ENCODE assay signal across 19 mouse cellular contexts in the genomic region with DNA sequence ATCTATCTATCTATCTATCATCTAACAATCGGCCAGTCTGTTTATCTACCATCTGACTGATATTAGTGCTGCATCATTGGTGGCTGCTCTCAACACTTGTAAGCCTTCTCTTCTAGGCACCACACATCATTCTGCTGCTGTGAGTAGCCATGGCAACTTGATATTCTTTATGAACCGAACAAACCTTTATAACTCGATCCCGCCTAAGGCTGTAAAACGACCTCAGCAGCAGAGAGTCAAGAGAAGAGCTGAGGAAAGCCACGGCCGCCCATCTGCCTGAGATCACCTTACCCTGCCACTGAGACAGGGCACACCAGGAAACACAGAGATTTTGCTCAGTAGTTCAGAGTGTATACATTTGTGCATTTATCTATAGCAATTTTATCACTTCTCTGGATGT.
DNase-seq lines count a peak whose midpoint lies in the region; ATAC-seq and TF ChIP-seq lines count a peak whose summit lies in the region.
"Had no signal": no experiment of that assay in that cellular context is flagged by ENCODE, and none has a peak within 500 bp of the region (broad histone marks: within the 10 kb centered on the region; RNA-seq: fewer than 3 reads in every experiment).

No protein-coding gene starts in this region.

- no peaks in the 10 kb centered on the region for H3K9me3 ChIP-seq in forebrain, postnatal 0 days (ENCODE audit: low read length)
- H3K9me3 ChIP-seq in forebrain, embryonic 13.5 days (replicated peaks) = no peaks in the 10 kb centered on the region; the same call in 1 of the 2 replicates
- no peaks in the 10 kb centered on the region for H3K9me3 ChIP-seq in midbrain, embryonic 11.5 days (ENCODE audit: control insufficient read depth, low read length)
- no peaks in the 10 kb centered on the region for H3K9me3 ChIP-seq in midbrain, embryonic 10.5 days (replicated peaks)
- H3K9me3 ChIP-seq in hindbrain, postnatal 0 days (ENCODE audit: low read length) = peaks cover 3% of the 10 kb centered on the region; the same call in 1 of the 2 replicates
- peaks cover 4% of the 10 kb centered on the region; the same call in 1 of the 2 replicates for H3K9me3 ChIP-seq in neural tube, embryonic 15.5 days (replicated peaks)

- H3K4me3 ChIP-seq in forebrain, postnatal 0 days (ENCODE audit: low read depth, low read length) = no peak overlapping the region
- H3K4me3 ChIP-seq in forebrain, embryonic 13.5 days = no peak overlapping the region
- no peak overlapping the region for H3K4me3 ChIP-seq in midbrain, embryonic 11.5 days (ENCODE audit: low read depth, low read length)
- no peak overlapping the region for H3K4me3 ChIP-seq in midbrain, embryonic 10.5 days
- no peak overlapping the region for H3K4me3 ChIP-seq in hindbrain, postnatal 0 days (ENCODE audit: low read length)
- no peak overlapping the region for H3K4me3 ChIP-seq in neural tube, embryonic 15.5 days (replicated peaks)
- H3K4me3 ChIP-seq: heart, embryonic 12.5 days; limb, embryonic 15.5 days; megakaryocyte, embryonic 14.5 days had no signal

- H3K4me2 ChIP-seq in forebrain, postnatal 0 days (ENCODE audit: low read depth) = no peak overlapping the region
- H3K4me2 ChIP-seq in forebrain, embryonic 13.5 days = no peak overlapping the region
- no peak overlapping the region for H3K4me2 ChIP-seq in midbrain, embryonic 11.5 days
- no peak overlapping the region for H3K4me2 ChIP-seq in hindbrain, postnatal 0 days (ENCODE audit: low read depth, low read length)
- no peak overlapping the region for H3K4me2 ChIP-seq in neural tube, embryonic 15.5 days
- H3K4me2 ChIP-seq: heart, embryonic 12.5 days; limb, embryonic 15.5 days had no signal

- no peak overlapping the region for H3K9ac ChIP-seq in forebrain, postnatal 0 days
- H3K9ac ChIP-seq in forebrain, embryonic 13.5 days = no peak overlapping the region
- H3K9ac ChIP-seq in midbrain, embryonic 11.5 days (ENCODE audit: low read length) = no peak overlapping the region
- no peak overlapping the region for H3K9ac ChIP-seq in hindbrain, postnatal 0 days (replicated peaks; ENCODE audit: low read length)
- H3K9ac ChIP-seq in neural tube, embryonic 15.5 days (replicated peaks) = no peak overlapping the region
- H3K9ac ChIP-seq: heart, embryonic 12.5 days; limb, embryonic 15.5 days had no signal

- no peaks in the 10 kb centered on the region for H3K36me3 ChIP-seq in forebrain, postnatal 0 days (ENCODE audit: insufficient read depth)
- no peaks in the 10 kb centered on the region for H3K36me3 ChIP-seq in forebrain, embryonic 13.5 days (ENCODE audit: poor library complexity, severe bottlenecking)
- H3K36me3 ChIP-seq in midbrain, embryonic 11.5 days (ENCODE audit: control insufficient read depth, insufficient read depth, low read length) = no peaks in the 10 kb centered on the region
- no peaks in the 10 kb centered on the region for H3K36me3 ChIP-seq in midbrain, embryonic 10.5 days
- H3K36me3 ChIP-seq in hindbrain, postnatal 0 days (ENCODE audit: insufficient read depth, low read length) = no peaks in the 10 kb centered on the region
- no peaks in the 10 kb centered on the region for H3K36me3 ChIP-seq in neural tube, embryonic 15.5 days
- H3K36me3 ChIP-seq: heart, embryonic 12.5 days; limb, embryonic 15.5 days had no signal

- no peaks in the 10 kb centered on the region for H3K4me1 ChIP-seq in forebrain, postnatal 0 days (ENCODE audit: insufficient read depth)
- no peaks in the 10 kb centered on the region for H3K4me1 ChIP-seq in forebrain, embryonic 13.5 days
- H3K4me1 ChIP-seq in midbrain, embryonic 11.5 days (ENCODE audit: control insufficient read depth, insufficient read depth, low read length) = no peaks in the 10 kb centered on the region
- peaks cover 3% of the 10 kb centered on the region; the same call in 1 of the 2 replicates for H3K4me1 ChIP-seq in midbrain, embryonic 10.5 days
- peaks cover 3% of the 10 kb centered on the region; the same call in 1 of the 2 replicates for H3K4me1 ChIP-seq in hindbrain, postnatal 0 days (ENCODE audit: insufficient read depth, low read length)
- peaks cover 10% of the 10 kb centered on the region; the same call in 1 of the 2 replicates for H3K4me1 ChIP-seq in neural tube, embryonic 15.5 days
- H3K4me1 ChIP-seq: heart, embryonic 12.5 days; megakaryocyte, embryonic 14.5 days had no signal

- no peak for TF ChIP-seq CTCF in forebrain, postnatal 0 days (IDR thresholded peaks at IDR 0.05; ENCODE audit: low read depth)
- no peak for TF ChIP-seq CTCF in hindbrain, postnatal 0 days (IDR thresholded peaks at IDR 0.05; ENCODE audit: low read depth)

- H3K27ac ChIP-seq in forebrain, postnatal 0 days (ENCODE audit: low read depth, low read length) = peak overlapping the region; percentile 40; the same call in 1 of the 2 replicates
- H3K27ac ChIP-seq in forebrain, embryonic 13.5 days = no peak overlapping the region
- no peak overlapping the region for H3K27ac ChIP-seq in midbrain, embryonic 11.5 days (ENCODE audit: low read depth, low read length)
- H3K27ac ChIP-seq in midbrain, embryonic 10.5 days (replicated peaks) = no peak overlapping the region
- peak overlapping the region; percentile 41; the same call in 1 of the 2 replicates for H3K27ac ChIP-seq in hindbrain, postnatal 0 days
- 0 out of 2 replicates have a peak overlapping the region, but pooled peaks have one; percentile 28 for H3K27ac ChIP-seq in neural tube, embryonic 15.5 days (replicated peaks)
- H3K27ac ChIP-seq: limb, embryonic 15.5 days; stomach, postnatal 0 days had no signal

- no peaks in the 10 kb centered on the region for H3K27me3 ChIP-seq in forebrain, postnatal 0 days (ENCODE audit: insufficient read depth, low read length)
- H3K27me3 ChIP-seq in forebrain, embryonic 13.5 days = no peaks in the 10 kb centered on the region
- no peaks in the 10 kb centered on the region for H3K27me3 ChIP-seq in midbrain, embryonic 11.5 days (ENCODE audit: control insufficient read depth, insufficient read depth, low read length)
- H3K27me3 ChIP-seq in midbrain, embryonic 10.5 days (ENCODE audit: low read depth, poor library complexity, severe bottlenecking) = no peaks in the 10 kb centered on the region
- no peaks in the 10 kb centered on the region for H3K27me3 ChIP-seq in hindbrain, postnatal 0 days (ENCODE audit: insufficient read depth, low read length)
- H3K27me3 ChIP-seq in neural tube, embryonic 15.5 days (replicated peaks) = no peaks in the 10 kb centered on the region
- H3K27me3 ChIP-seq: CH12.LX; heart, embryonic 12.5 days; limb, embryonic 15.5 days; megakaryocyte, embryonic 14.5 days had no signal

- DNase-seq in forebrain, postnatal 0 days = no peak
- DNase-seq in midbrain, embryonic 11.5 days (ENCODE audit: low spot score, missing footprints) = peak; percentile 33
- DNase-seq in midbrain, embryonic 10.5 days (ENCODE audit: low spot score) = no peak
- DNase-seq in hindbrain, postnatal 0 days (ENCODE audit: low spot score) = peak; percentile 14
- DNase-seq in right cerebral cortex, postnatal 36 days (ENCODE audit: low spot score in 2 of 2) = no peak
- DNase-seq: adrenal gland, postnatal 14 days; cerebellum, adult 18-20 months; cerebellum, postnatal 36 days; heart, adult 11 months; heart, postnatal 14 days; kidney, adult 9 months; layer of hippocampus, postnatal 36 days had no signal

- WGBS in forebrain, postnatal 0 days = 51% methylated on average over 7 of the region's 7 CpGs
- WGBS in forebrain, embryonic 13.5 days = 51% methylated on average over 7 of the region's 7 CpGs
- 80% methylated on average over 7 of the region's 7 CpGs for WGBS in midbrain, embryonic 11.5 days
- 87% methylated on average over 7 of the region's 7 CpGs for WGBS in midbrain, embryonic 10.5 days
- WGBS in hindbrain, postnatal 0 days = 49% methylated on average over 7 of the region's 7 CpGs
- WGBS in neural tube, embryonic 15.5 days = 50% methylated on average over 7 of the region's 7 CpGs

- ATAC-seq in forebrain, postnatal 0 days = peak; percentile 73
- ATAC-seq in forebrain, embryonic 13.5 days = no peak
- no peak for ATAC-seq in midbrain, embryonic 11.5 days (ENCODE audit: low FRiP score)
- peak; percentile 56; the same call in 1 of the 2 replicates for ATAC-seq in hindbrain, postnatal 0 days
- ATAC-seq in neural tube, embryonic 15.5 days (ENCODE audit: low FRiP score) = no peak; the same call in 1 of the 2 replicates

Comparison
In these comparisons a context has a peak if more than half of its experiments do, and no peak if none do; other contexts are left out.
1. ATAC-seq: peak in forebrain, postnatal 0 days (single experiment) and hindbrain, postnatal 0 days (single experiment); none in forebrain, embryonic 13.5 days (single experiment), midbrain, embryonic 11.5 days (single experiment) and neural tube, embryonic 15.5 days (single experiment).
2. DNase-seq: peak in midbrain, embryonic 11.5 days (single experiment) and hindbrain, postnatal 0 days (single experiment); none in forebrain, postnatal 0 days (single experiment), midbrain, embryonic 10.5 days (single experiment) and right cerebral cortex, postnatal 36 days (0 of 2).
3. H3K27ac ChIP-seq: peak in forebrain, postnatal 0 days (single experiment), hindbrain, postnatal 0 days (single experiment) and neural tube, embryonic 15.5 days (single experiment); none in forebrain, embryonic 13.5 days (single experiment), midbrain, embryonic 11.5 days (single experiment) and midbrain, embryonic 10.5 days (single experiment).